Mouse (Mus musculus) spleen, adult 2 months (tissue): Measurements from ENCODE around the gene Tbc1d9b. TPM values are rescaled to one million over a fixed set of nuclear protein-coding genes. Genes with fewer than 3 reads are reported as not detected.

Experiments used
- DNase-seq, 2 experiments: peaks; one replicate each; pipeline versions ENCODE4 v3.0.0 to v3.0.0-alpha.2; 2012 to 2021; ENCODE audit warnings: low spot score in 2 of 2, low read depth in 1 of 2
- H3K27ac ChIP-seq: fragments of 200-500 bp; 2 replicates; pipeline ENCODE4 v1.5.1; 2012; ENCODE audit warnings: low read length, inconsistent platforms; ENCODE audit not compliant: insufficient read depth
- H3K27me3 ChIP-seq: fragments of 200-500 bp; 2 replicates; pipeline ENCODE4 v1.6.1; 2012; ENCODE audit warnings: mild to moderate bottlenecking, moderate library complexity, low read length, inconsistent platforms; ENCODE audit not compliant: control insufficient read depth, insufficient read depth
- H3K36me3 ChIP-seq: fragments of 200-500 bp; 2 replicates; pipeline ENCODE4 v1.6.1; 2012; ENCODE audit warnings: mild to moderate bottlenecking, low read length, inconsistent platforms; ENCODE audit not compliant: control insufficient read depth, insufficient read depth
- H3K4me1 ChIP-seq: fragments of 200-500 bp; 2 replicates; pipeline ENCODE4 v1.6.1; 2011; ENCODE audit warnings: inconsistent platforms; ENCODE audit not compliant: control insufficient read depth, insufficient read depth, insufficient read length
- H3K4me3 ChIP-seq: fragments of 200-500 bp; 2 replicates; pipeline ENCODE4 v1.5.1; 2011; ENCODE audit warnings: mild to moderate bottlenecking, inconsistent platforms; ENCODE audit not compliant: insufficient read depth, insufficient read length; ENCODE audit errors: extremely low read depth
- CTCF ChIP-seq: fragments of 200-500 bp; IDR thresholded peaks from 2 replicates; pipeline ENCODE4 v1.5.1; 2011; ENCODE audit warnings: mild to moderate bottlenecking, inconsistent platforms; ENCODE audit not compliant: insufficient read depth, insufficient read length, insufficient replicate concordance; ENCODE audit errors: extremely low read depth
- POLR2A ChIP-seq: fragments of 200-500 bp; IDR thresholded peaks from 2 replicates; pipeline ENCODE4 v1.6.1; 2011; ENCODE audit warnings: low read depth, low read length, inconsistent platforms
- WGBS: fragments of 180-500 bp; shearing (Covaris S2); methylation state at CpG from one replicate; pipeline ENCODE4 v1.1.7; 2018; 5-methylcytosine and 5-hydroxymethylcytosine counted together
- polyA plus RNA-seq: library from polyadenylated mRNA; depleted of rRNA; stranded (reverse); fragments of >200 nt; gene quantifications from 2 replicates; pipeline ENCODE4 v1.2.3, GENCODE M21; 2012

The Tbc1d9b gene
- polyA plus RNA-seq, 1 experiment = 33.5 TPM

GRCm38 (mm10) chr11:50200613-50201012 lies 69.4 kb downstream of the Tbc1d9b start:
- Histone ChIP-seq H3K27me3 (no peaks in the 10 kb centered on the region), H3K4me1 (no peaks in the 10 kb centered on the region), H3K36me3 (peaks cover 51% of the 10 kb centered on the region), H3K27ac (no peak overlapping the region), H3K4me3 (no peak overlapping the region)
- DNase-seq = no peak
- TF ChIP-seq POLR2A = no peak
- no peak for TF ChIP-seq CTCF
- 75% methylated on average over 8 of the region's 8 CpGs for WGBS

- Histone ChIP-seq H3K27ac (no peak overlapping the region), H3K27me3 (no peaks in the 10 kb centered on the region), H3K4me1 (no peaks in the 10 kb centered on the region), H3K4me3 (no peak overlapping the region), H3K36me3 (peaks cover 61% of the 10 kb centered on the region)
- 93% methylated on average over 3 of the region's 3 CpGs for WGBS
- no peak for TF ChIP-seq CTCF
- no peak for TF ChIP-seq POLR2A
- no peak for DNase-seq
Measured at GRCm38 (mm10) chr11:50201590-50201989, 70.4 kb downstream of the Tbc1d9b start.

- 93% methylated on average over 9 of the region's 9 CpGs for WGBS
- Histone ChIP-seq H3K4me3 (no peak overlapping the region), H3K27me3 (no peaks in the 10 kb centered on the region), H3K27ac (no peak overlapping the region), H3K36me3 (peaks cover 71% of the 10 kb centered on the region), H3K4me1 (no peaks in the 10 kb centered on the region)
- no peak for TF ChIP-seq CTCF
- no peak for TF ChIP-seq POLR2A
- no peak for DNase-seq
Measured at GRCm38 (mm10) chr11:50203302-50203827, 72.2 kb downstream of the Tbc1d9b start.

GRCm38 (mm10) chr11:50205434-50205833 lies 74.2 kb downstream of the Tbc1d9b start:
- H3K27me3 ChIP-seq = no peaks in the 10 kb centered on the region
- H3K27ac ChIP-seq = no peak overlapping the region
- no peaks in the 10 kb centered on the region; the same call in 1 of the 2 replicates for H3K4me1 ChIP-seq
- DNase-seq = no peak
- TF ChIP-seq CTCF (no peak), POLR2A (no peak)
- no peak overlapping the region for H3K4me3 ChIP-seq
- WGBS = 96% methylated on average over 3 of the region's 3 CpGs
- H3K36me3 ChIP-seq = peaks cover 62% of the 10 kb centered on the region

- TF ChIP-seq POLR2A (no peak), CTCF (no peak)
- H3K27ac ChIP-seq = no peak overlapping the region
- H3K4me1 ChIP-seq = peaks cover 2% of the 10 kb centered on the region; the same call in 1 of the 2 replicates
- 86% methylated on average over 2 of the region's 2 CpGs for WGBS
- DNase-seq = no peak
- H3K27me3 ChIP-seq = no peaks in the 10 kb centered on the region
- no peak overlapping the region for H3K4me3 ChIP-seq
- peaks cover 57% of the 10 kb centered on the region for H3K36me3 ChIP-seq
Measured at GRCm38 (mm10) chr11:50206037-50206436, 74.8 kb downstream of the Tbc1d9b start.

GRCm38 (mm10) chr11:50207344-50207743 lies 76.1 kb downstream of the Tbc1d9b start:
- Histone ChIP-seq H3K4me3 (no peak overlapping the region), H3K4me1 (peaks cover 5% of the 10 kb centered on the region; the same call in 1 of the 2 replicates), H3K36me3 (peaks cover 44% of the 10 kb centered on the region), H3K27me3 (no peaks in the 10 kb centered on the region), H3K27ac (no peak overlapping the region)
- 94% methylated on average over 14 of the region's 14 CpGs for WGBS
- no peak for DNase-seq
- TF ChIP-seq CTCF (no peak), POLR2A (no peak)

- no peaks in the 10 kb centered on the region for H3K27me3 ChIP-seq
- no peak overlapping the region for H3K4me3 ChIP-seq
- TF ChIP-seq CTCF = no peak
- no peak for TF ChIP-seq POLR2A
- no peak overlapping the region for H3K27ac ChIP-seq
- 95% methylated on average over 5 of the region's 5 CpGs for WGBS
- H3K4me1 ChIP-seq = peaks cover 5% of the 10 kb centered on the region; the same call in 1 of the 2 replicates
- peaks cover 39% of the 10 kb centered on the region for H3K36me3 ChIP-seq
- DNase-seq = no peak
Measured at GRCm38 (mm10) chr11:50208039-50208438, 76.8 kb downstream of the Tbc1d9b start.
